Mouse (Mus musculus) right cerebral cortex, postnatal 14 days (tissue): ENCODE measurements around the gene Mag.
A peak's percentile ranks its signal among the peaks of the same experiment; 100 is the strongest.
"Not testable (repeated sequence)": the region's sequence is repeated elsewhere in the genome, so short reads cannot be mapped to it uniquely, and the experiment has no call there.

Experiments used
- DNase-seq: peaks from one replicate; pipeline ENCODE4 v3.0.0; 2022

Gene Mag

GRCm38 (mm10) chr7:30935422-30936099 lies 20.9 kb upstream of the Mag start:
- not testable (repeated sequence) for DNase-seq

- DNase-seq: not testable (repeated sequence)
Observed at GRCm38 (mm10) chr7:30924581-30924980, 9.9 kb upstream of the Mag start, which contains the start of gene Hamp2. Gene Hamp2 (minus strand): TSS chr7:30924681.

GRCm38 (mm10) chr7:30924071-30924470 lies 9.4 kb upstream of the Mag start:
- DNase-seq: no peak

GRCm38 (mm10) chr7:30922490-30922889 lies 7.8 kb upstream of the Mag start:
- DNase-seq: not testable (repeated sequence)

- DNase-seq: no peak
Observed at GRCm38 (mm10) chr7:30920217-30920616, 5.5 kb upstream of the Mag start.

GRCm38 (mm10) chr7:30917219-30917618 lies 2.5 kb upstream of the Mag start:
- no peak for DNase-seq

- DNase-seq: no peak
Observed at GRCm38 (mm10) chr7:30916713-30917112, 2.0 kb upstream of the Mag start.

- DNase-seq: no peak
Observed at GRCm38 (mm10) chr7:30909773-30910172, 4.9 kb downstream of the Mag start.

- no peak for DNase-seq
Observed at GRCm38 (mm10) chr7:30908992-30909431, 5.7 kb downstream of the Mag start.

- DNase-seq: no peak
Observed at GRCm38 (mm10) chr7:30908277-30908991, 6.2 kb downstream of the Mag start.

- peak; percentile 34 for DNase-seq
Observed at GRCm38 (mm10) chr7:30904042-30904441, 10.6 kb downstream of the Mag start.

- no peak for DNase-seq
Observed at GRCm38 (mm10) chr7:30895217-30895616, 19.5 kb downstream of the Mag start.

- DNase-seq: no peak
Observed at GRCm38 (mm10) chr7:30892515-30892914, 22.2 kb downstream of the Mag start.

- DNase-seq: no peak
Observed at GRCm38 (mm10) chr7:30891746-30892145, 22.9 kb downstream of the Mag start.

- no peak for DNase-seq
Observed at GRCm38 (mm10) chr7:30890681-30891080, 24.0 kb downstream of the Mag start.

- DNase-seq: no peak
Observed at GRCm38 (mm10) chr7:30888786-30889185, 25.9 kb downstream of the Mag start.

GRCm38 (mm10) chr7:30887568-30888188 lies 27.0 kb downstream of the Mag start:
- DNase-seq: no peak

GRCm38 (mm10) chr7:30886852-30887251 lies 27.8 kb downstream of the Mag start:
- DNase-seq: no peak

- no peak for DNase-seq
Observed at GRCm38 (mm10) chr7:30884047-30884446, 30.6 kb downstream of the Mag start.

GRCm38 (mm10) chr7:30881367-30881766 lies 33.3 kb downstream of the Mag start:
- DNase-seq: no peak

- no peak for DNase-seq
Observed at GRCm38 (mm10) chr7:30880176-30880575, 34.5 kb downstream of the Mag start, which contains the start of gene Cd22. Gene Cd22 (minus strand): TSS chr7:30880342.

GRCm38 (mm10) chr7:30878950-30879349 lies 35.7 kb downstream of the Mag start:
- no peak for DNase-seq

- DNase-seq: peak; percentile 80
Observed at GRCm38 (mm10) chr7:30873083-30873482, 41.6 kb downstream of the Mag start.

GRCm38 (mm10) chr7:30863386-30863785 lies 51.3 kb downstream of the Mag start:
- no peak for DNase-seq
